Mouse (Mus musculus) lung, adult 2 months (tissue): ENCODE data around the gene Man2b2. TPM values are rescaled to one million over a fixed set of nuclear protein-coding genes. Genes with fewer than 3 reads are reported as not detected.
"Not testable (repeated sequence)": the region's sequence is repeated elsewhere in the genome, so short reads cannot be mapped to it uniquely, and the experiment has no call there.

Experiments used
- DNase-seq: peaks from one replicate; pipeline ENCODE4 v3.0.0; 2022
- H3K4me1 ChIP-seq: fragments of 200-500 bp; 2 replicates; pipeline ENCODE4 v1.6.1; 2011; ENCODE audit warnings: low read length; ENCODE audit not compliant: control insufficient read depth, insufficient read depth
- H3K4me3 ChIP-seq: fragments of 200-500 bp; replicated peaks from 2 replicates; pipeline ENCODE3; 2011; ENCODE audit warnings: low read depth, mild to moderate bottlenecking, control low read depth, low read length; ENCODE audit errors: extremely low read depth
- CTCF ChIP-seq: fragments of 200-500 bp; IDR thresholded peaks from 2 replicates; pipeline ENCODE4 v1.5.1; 2011; ENCODE audit warnings: mild to moderate bottlenecking, low read length, control low read depth; ENCODE audit not compliant: insufficient read depth
- POLR2A ChIP-seq: fragments of 200-500 bp; IDR thresholded peaks from 2 replicates; pipeline ENCODE4 v1.6.1; 2011; ENCODE audit warnings: low read depth, mild to moderate bottlenecking, control low read depth, low read length, borderline replicate concordance; ENCODE audit errors: extremely low read depth
- WGBS: fragments of 180-500 bp; shearing (Covaris S2); methylation state at CpG from one replicate; pipeline ENCODE4 v1.1.7; 2018; 5-methylcytosine and 5-hydroxymethylcytosine counted together
- polyA plus RNA-seq: library from polyadenylated mRNA; depleted of rRNA; stranded (reverse); fragments of >200 nt; gene quantifications from 2 replicates; pipeline ENCODE4 v1.2.3, GENCODE M21; 2012

The Man2b2 gene
- polyA plus RNA-seq, 1 experiment = 95.6 TPM

- TF ChIP-seq POLR2A (no peak), CTCF (peak; percentile 96)
- Histone ChIP-seq H3K4me3 (no peak overlapping the region), H3K4me1 (no peaks in the 10 kb centered on the region)
- WGBS = 30% methylated on average over 3 of the region's 3 CpGs
- peak; percentile 51 for DNase-seq
Measured at GRCm38 (mm10) chr5:36811413-36811812, 19.0 kb downstream of the Man2b2 start.

GRCm38 (mm10) chr5:36810634-36811033 is 19.8 kb downstream of the Man2b2 start:
- no peak for TF ChIP-seq CTCF
- no peak for TF ChIP-seq POLR2A
- WGBS = 85% methylated on average over 3 of the region's 3 CpGs
- DNase-seq = no peak
- no peaks in the 10 kb centered on the region for H3K4me1 ChIP-seq
- H3K4me3 ChIP-seq = no peak overlapping the region

GRCm38 (mm10) chr5:36809123-36809522 is 21.3 kb downstream of the Man2b2 start:
- WGBS = 67% methylated on average over 7 of the region's 7 CpGs
- no peak overlapping the region for H3K4me3 ChIP-seq
- TF ChIP-seq CTCF (no peak), POLR2A (no peak)
- no peaks in the 10 kb centered on the region for H3K4me1 ChIP-seq
- no peak for DNase-seq

DNA sequence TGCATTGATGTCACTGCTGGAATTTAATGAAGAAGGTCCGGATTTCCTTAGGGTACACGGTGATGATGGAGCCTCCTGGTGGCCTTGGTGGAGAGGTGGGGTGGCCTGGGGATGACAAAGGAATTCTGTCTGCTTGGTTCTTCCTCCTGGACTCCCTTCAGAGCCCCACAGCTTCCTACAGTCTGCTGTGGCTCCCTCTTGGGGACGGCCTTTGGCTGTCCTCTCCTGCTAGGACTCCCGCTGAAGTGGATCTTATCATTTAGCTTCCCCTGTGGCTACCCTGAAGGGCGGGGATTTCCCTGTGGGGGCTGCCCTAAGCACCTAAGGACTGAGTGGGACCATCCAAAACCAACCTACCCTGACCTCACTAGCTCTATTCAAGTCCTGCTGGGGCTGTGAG is 23.3 kb downstream of the Man2b2 start:
- 29% methylated on average over 5 of the region's 5 CpGs for WGBS

DNA sequence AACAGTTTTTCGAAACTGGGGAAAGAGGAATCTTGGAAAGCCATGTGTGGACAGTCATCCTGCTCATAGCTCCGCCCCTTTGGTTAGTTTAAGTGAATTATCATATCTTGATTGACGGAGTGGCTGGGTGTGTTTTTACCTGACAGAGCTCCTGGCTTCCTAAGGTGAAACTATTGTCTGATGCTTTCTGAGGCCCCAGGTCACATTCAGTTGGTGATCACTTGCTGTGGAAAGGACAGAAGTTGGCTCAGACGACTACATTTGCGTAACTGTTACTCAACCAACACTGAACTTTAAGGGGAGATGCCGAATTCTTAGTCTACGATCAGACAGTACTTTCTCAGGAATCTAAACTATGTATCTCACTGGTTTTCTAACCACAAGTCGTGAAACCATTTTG is 33.2 kb downstream of the Man2b2 start:
- DNase-seq = no peak
- no peak overlapping the region for H3K4me3 ChIP-seq

More for the DNA sequence above, 23.3 kb downstream of the Man2b2 start:
- TF ChIP-seq POLR2A = no peak
- TF ChIP-seq CTCF = no peak
- H3K4me1 ChIP-seq = no peaks in the 10 kb centered on the region
- no peak overlapping the region for H3K4me3 ChIP-seq
- no peak for DNase-seq

DNA sequence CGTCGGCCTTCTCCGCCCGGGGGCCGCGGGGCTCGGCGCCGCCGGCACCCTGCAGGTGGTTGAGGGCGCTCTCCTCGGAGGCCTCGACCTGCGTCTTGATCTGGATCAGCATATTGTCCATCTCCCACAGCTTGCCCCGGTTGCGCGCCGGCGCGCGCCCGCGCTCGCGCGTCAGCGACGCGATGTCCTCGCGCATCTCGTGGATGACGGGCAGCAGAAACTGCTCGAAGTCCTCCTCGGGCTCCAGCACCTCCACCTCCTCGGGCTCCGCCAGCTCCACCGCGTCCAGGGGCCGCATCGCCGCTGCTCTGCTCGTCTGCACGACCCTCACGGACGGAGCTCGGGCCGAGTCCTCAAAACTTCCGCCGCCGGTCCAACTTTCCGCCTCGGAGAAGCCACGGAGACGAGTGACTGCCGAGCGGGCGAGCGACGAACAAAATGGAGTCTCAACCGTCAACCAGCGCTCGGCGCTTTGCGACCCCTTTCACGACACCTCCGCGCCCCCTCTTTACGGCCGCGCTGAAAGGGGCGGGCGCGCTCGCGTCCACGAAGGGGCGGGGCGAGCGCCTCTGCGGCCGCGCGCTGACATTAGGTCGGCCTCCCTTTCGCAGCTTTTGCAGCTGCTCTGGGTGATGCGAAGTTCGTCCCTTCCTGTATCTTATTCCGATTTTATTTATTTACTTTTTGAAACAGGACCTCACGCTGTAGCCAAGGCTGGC is 34.0 kb downstream of the Man2b2 start, which contains the start of gene Mrfap1:
Mrfap1 (minus strand) TSS at position 477 of the 719 bp plus-strand sequence.
- peak; percentile 88; the same call in 1 of the 2 replicates for TF ChIP-seq POLR2A
- under 1% methylated on average over 90 of the region's 90 CpGs for WGBS
- not testable (repeated sequence) for H3K4me1 ChIP-seq

More for the DNA sequence above, 33.2 kb downstream of the Man2b2 start:
- TF ChIP-seq CTCF (no peak), POLR2A (no peak)
- 43% methylated on average over 8 of the region's 8 CpGs for WGBS
- peaks cover 7% of the 10 kb centered on the region; the same call in 1 of the 2 replicates for H3K4me1 ChIP-seq

DNA sequence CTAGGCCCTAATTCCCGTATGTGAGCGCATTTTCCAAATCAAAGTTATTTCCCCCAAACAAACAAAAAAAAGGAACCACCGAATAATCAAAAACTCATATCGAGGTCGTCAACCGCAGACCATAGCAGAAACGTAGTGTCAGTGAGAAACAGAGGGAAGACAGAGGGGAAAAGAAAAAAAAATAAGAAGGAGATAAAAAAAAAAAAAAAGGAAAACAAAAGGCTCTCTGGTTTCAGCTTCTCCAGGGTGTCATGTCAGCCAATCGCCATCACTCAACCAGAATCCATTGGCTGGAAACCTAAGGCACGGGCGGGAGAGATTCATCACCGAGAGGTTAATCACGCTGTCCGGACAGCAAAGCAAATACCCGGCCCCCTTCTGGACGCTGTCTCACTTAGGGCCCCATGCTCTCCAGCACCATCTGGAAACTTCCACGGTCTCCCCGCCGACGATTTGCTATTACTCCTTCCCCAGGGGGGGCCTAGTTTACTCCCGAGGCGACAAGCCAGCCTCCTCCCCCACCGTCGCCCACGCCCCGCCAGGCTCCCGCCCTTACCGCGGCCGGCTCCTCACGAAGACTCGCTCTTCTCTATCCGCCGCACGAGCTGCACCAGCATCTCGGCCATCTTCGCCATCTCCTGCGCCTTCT is 34.7 kb downstream of the Man2b2 start:
- not testable (repeated sequence) for H3K4me1 ChIP-seq
- peak; percentile 71 for DNase-seq
- 1% methylated on average over 36 of the region's 37 CpGs for WGBS
- peak overlapping the region; percentile 87 for H3K4me3 ChIP-seq

More for the DNA sequence above, 34.0 kb downstream of the Man2b2 start, which contains the start of gene Mrfap1:
- H3K4me3 ChIP-seq = peak within 1 kb of the TSS; percentile 87
- DNase-seq = peak; percentile 95

DNA sequence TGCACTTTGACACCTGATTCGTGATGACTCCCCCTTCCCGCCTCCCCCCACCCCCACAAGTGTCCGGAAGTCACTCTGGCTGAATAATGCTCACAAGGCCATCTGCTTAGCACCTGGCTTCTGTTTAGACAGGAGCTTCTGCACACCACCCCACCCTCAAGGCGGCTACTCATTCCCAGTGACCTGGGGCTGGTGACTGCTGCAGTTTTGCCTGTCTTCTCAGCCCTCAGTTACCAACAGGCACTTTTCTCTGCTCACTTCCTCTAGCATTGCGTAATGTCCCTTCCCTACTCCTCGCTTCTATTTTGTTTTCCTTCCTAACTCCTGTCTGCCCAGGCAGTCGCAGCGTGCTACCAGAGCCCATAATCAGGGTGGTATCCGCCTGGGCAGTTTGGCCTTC is 38.6 kb downstream of the Man2b2 start:
- no peak for DNase-seq
- H3K4me3 ChIP-seq = no peak overlapping the region

DNA sequence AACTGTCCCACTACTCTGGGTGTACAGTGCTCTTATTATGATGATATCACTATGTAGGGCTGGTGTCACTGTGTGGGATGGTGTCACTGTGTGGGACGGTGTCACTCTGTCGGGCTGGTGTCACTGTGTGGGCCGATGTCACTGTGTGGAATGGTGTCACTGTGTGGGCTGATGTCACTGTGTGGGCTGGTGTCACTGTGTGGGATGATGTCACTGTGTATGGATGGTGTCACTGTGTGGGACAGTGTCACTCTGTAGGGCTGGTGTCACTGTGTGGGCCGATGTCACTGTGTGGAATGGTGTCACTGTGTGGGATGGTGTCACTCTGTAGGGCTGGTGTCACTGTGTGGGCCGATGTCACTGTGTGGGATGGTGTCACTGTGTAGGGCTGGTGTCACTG is 44.4 kb downstream of the Man2b2 start:
- 91% methylated on average over 5 of the region's 5 CpGs for WGBS
- H3K4me1 ChIP-seq = no peaks in the 10 kb centered on the region
- TF ChIP-seq POLR2A (no peak), CTCF (no peak)
- no peak overlapping the region for H3K4me3 ChIP-seq
- no peak for DNase-seq

More for the DNA sequence above, 38.6 kb downstream of the Man2b2 start:
- no peak for TF ChIP-seq POLR2A
- TF ChIP-seq CTCF = no peak
- 60% methylated on average over 9 of the region's 9 CpGs for WGBS
- H3K4me1 ChIP-seq = peaks cover 3% of the 10 kb centered on the region; the same call in 1 of the 2 replicates

DNA sequence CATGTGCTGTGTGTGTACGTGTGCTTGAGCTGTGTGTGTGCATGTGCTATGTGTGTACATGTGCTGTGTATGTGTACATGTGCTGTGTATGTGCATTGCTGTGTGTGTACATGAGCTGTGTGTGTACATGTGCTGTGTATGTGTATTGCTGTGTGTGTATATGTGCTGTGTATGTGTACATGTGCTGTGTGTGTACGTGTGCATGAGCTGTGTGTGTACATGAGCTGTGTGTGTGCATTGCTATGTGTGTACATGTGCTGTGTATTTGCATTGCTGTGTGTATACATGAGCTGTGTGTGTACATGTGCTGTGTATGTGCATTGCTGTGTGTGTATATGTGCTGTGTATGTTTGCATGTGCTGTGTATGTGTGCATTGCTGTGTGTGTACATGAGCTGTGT is 50.9 kb downstream of the Man2b2 start:
- 77% methylated on average over 2 of the region's 2 CpGs for whole genome bisulfite sequencing
- DNase-seq = no peak
- Histone ChIP-seq H3K4me3 (no peak overlapping the region), H3K4me1 (no peaks in the 10 kb centered on the region)
- TF ChIP-seq CTCF (no peak), POLR2A (no peak)
